Mouse (Mus musculus) cortical plate, adult 2 months (tissue): ENCODE measurements around the gene Ppp2r5d.

ENCODE experiments used
- CTCF ChIP-seq: fragments of 200-500 bp; IDR thresholded peaks from 2 replicates; pipeline ENCODE4 v1.5.1; 2011; ENCODE audit warnings: mild to moderate bottlenecking, control low read depth, low read length; ENCODE audit not compliant: insufficient read depth; ENCODE audit errors: extremely low read depth
- POLR2A ChIP-seq: fragments of 200-500 bp; IDR thresholded peaks from 2 replicates; pipeline ENCODE4 v1.6.1; 2011; ENCODE audit warnings: mild to moderate bottlenecking, low read length, control low read depth; ENCODE audit not compliant: insufficient read depth; ENCODE audit errors: extremely low read depth

GRCm38 (mm10) chr17:46679843-46680759 is 24.8 kb downstream of the Ppp2r5d start:
- TF ChIP-seq CTCF (no peak), POLR2A (no peak)
